In genomic region chr2:91939303-91939935, GRCm38 (mm10) we compare ENCODE assay signal across 30 mouse cellular contexts. TPM values are rescaled to one million over a fixed set of nuclear protein-coding genes. Genes with fewer than 3 reads are reported as not detected.
A peak's percentile ranks its signal among the peaks of the same experiment; 100 is the strongest.
DNase-seq lines count a peak whose midpoint lies in the region; ATAC-seq and TF ChIP-seq lines count a peak whose summit lies in the region.
"Had no signal": no experiment of that assay in that cellular context is flagged by ENCODE, and none has a peak within 500 bp of the region (broad histone marks: within the 10 kb centered on the region; RNA-seq: fewer than 3 reads in every experiment).

No protein-coding gene starts in this region.

- H3K4me1 ChIP-seq in cerebellum, adult 2 months (ENCODE audit: control insufficient read depth, insufficient read depth, low read length): peaks cover 62% of the 10 kb centered on the region
- 0 out of 2 replicates have a peak, but pooled peaks cover 2% of the 10 kb centered on the region for H3K4me1 ChIP-seq in kidney, embryonic 14.5 days (ENCODE audit: control insufficient read depth, insufficient read depth, low read length)
- H3K4me1 ChIP-seq in small intestine, adult 2 months (ENCODE audit: control insufficient read depth, insufficient read depth, insufficient read length, low read length): peaks cover 10% of the 10 kb centered on the region; the same call in 1 of the 2 replicates
- H3K4me1 ChIP-seq: hindbrain, embryonic 15.5 days had no signal

- no peaks in the 10 kb centered on the region for H3K9me3 ChIP-seq in kidney, embryonic 14.5 days (ENCODE audit: control insufficient read depth, low read length)
- H3K9me3 ChIP-seq: forebrain, embryonic 12.5 days; heart, embryonic 10.5 days; hindbrain, embryonic 15.5 days; limb, embryonic 12.5 days; liver, embryonic 13.5 days; midbrain, embryonic 12.5 days had no signal

- no peak overlapping the region for H3K9ac ChIP-seq in kidney, embryonic 14.5 days (ENCODE audit: low read depth, low read length)
- H3K9ac ChIP-seq: forebrain, embryonic 12.5 days; hindbrain, embryonic 15.5 days; limb, embryonic 12.5 days; liver, embryonic 13.5 days; midbrain, embryonic 12.5 days had no signal

- H3K4me2 ChIP-seq in kidney, embryonic 14.5 days (replicated peaks; ENCODE audit: low read depth, low read length): no peak overlapping the region
- H3K4me2 ChIP-seq: forebrain, embryonic 12.5 days; hindbrain, embryonic 15.5 days; limb, embryonic 12.5 days; liver, embryonic 13.5 days; midbrain, embryonic 12.5 days had no signal

- ATAC-seq in kidney, embryonic 14.5 days (ENCODE audit: low FRiP score, low TSS enrichment): no peak
- ATAC-seq: activated CD4-positive, CD25-positive, alpha-beta regulatory T cell, adult 4 months had no signal

- intact Hi-C loops in left cerebral cortex, adult 2 months (cut with DNase I): no loop called here
- intact Hi-C loops in left cerebral cortex, postnatal 14 days (cut with DNase I): no loop called here

- no peak overlapping the region for H3K4me3 ChIP-seq in cerebellum, adult 2 months (replicated peaks; ENCODE audit: insufficient read depth, low read depth, low read length)
- H3K4me3 ChIP-seq in kidney, embryonic 14.5 days (ENCODE audit: low read length): no peak overlapping the region
- no peak overlapping the region for H3K4me3 ChIP-seq in left cerebral cortex, adult 2 months
- no peak overlapping the region for H3K4me3 ChIP-seq in small intestine, adult 2 months (ENCODE audit: low read depth, low read length)
- H3K4me3 ChIP-seq: forebrain, embryonic 12.5 days; gastrocnemius, adult 2 months; heart, embryonic 10.5 days; hindbrain, embryonic 15.5 days; limb, embryonic 12.5 days; liver, embryonic 13.5 days; midbrain, embryonic 12.5 days had no signal

- DNase-seq in cerebellum, adult 11-12 months: peak; percentile 38
- DNase-seq in cerebellum, adult 2 months: no peak
- peak; percentile 83 for DNase-seq in kidney, adult 11 months
- no peak for DNase-seq in left cerebral cortex, adult 2 months (ENCODE audit: extremely low spot score in 1 of 2, low spot score in 2 of 2)
- no peak for DNase-seq in left cerebral cortex, postnatal 14 days (ENCODE audit: low spot score in 2 of 2)
- DNase-seq: adrenal gland, adult 8-10 months; cerebellum, adult 9-10 months; gastrocnemius, adult 2 months; liver, embryonic 13.5 days; lung, adult 2 months; lung, postnatal 14 days; right cerebral cortex, postnatal 25 days; thymus, postnatal 25 days had no signal

- no peak for TF ChIP-seq CTCF in cerebellum, adult 2 months (IDR thresholded peaks at IDR 0.05; ENCODE audit: borderline replicate concordance, insufficient read depth, low read depth, low read length)
- TF ChIP-seq CTCF in left cerebral cortex, adult 2 months (IDR thresholded peaks at IDR 0.05): no peak
- no peak for TF ChIP-seq CTCF in small intestine, adult 2 months (IDR thresholded peaks at IDR 0.05; ENCODE audit: extremely low read depth, insufficient read length, insufficient replicate concordance, low read depth, low read length)

- TF ChIP-seq POLR2A in cerebellum, adult 2 months (IDR thresholded peaks at IDR 0.05; ENCODE audit: borderline replicate concordance, insufficient read depth, low read length): no peak
- TF ChIP-seq POLR2A in small intestine, adult 2 months (IDR thresholded peaks at IDR 0.05; ENCODE audit: low read depth, low read length): no peak

- 60% methylated on average over 15 of the region's 15 CpGs for WGBS in cerebellum, adult 2 months
- WGBS in kidney, embryonic 14.5 days: 81% methylated on average over 15 of the region's 15 CpGs
- WGBS in small intestine, adult 2 months: 72% methylated on average over 15 of the region's 15 CpGs

- peaks cover 65% of the 10 kb centered on the region for H3K36me3 ChIP-seq in kidney, embryonic 14.5 days (ENCODE audit: control insufficient read depth, insufficient read depth, low read length)
- H3K36me3 ChIP-seq in small intestine, adult 2 months (ENCODE audit: control insufficient read depth, insufficient read depth, low read length): peaks cover 78% of the 10 kb centered on the region

- no peaks in the 10 kb centered on the region for H3K27me3 ChIP-seq in cerebellum, adult 2 months (ENCODE audit: control insufficient read depth, insufficient read depth, low read length)
- no peaks in the 10 kb centered on the region for H3K27me3 ChIP-seq in kidney, embryonic 14.5 days (ENCODE audit: control insufficient read depth, insufficient read depth, low read length)
- H3K27me3 ChIP-seq in small intestine, adult 2 months (ENCODE audit: control insufficient read depth, insufficient read depth, low read length): no peaks in the 10 kb centered on the region
- H3K27me3 ChIP-seq: forebrain, embryonic 12.5 days; hindbrain, embryonic 15.5 days; limb, embryonic 12.5 days; liver, embryonic 13.5 days; midbrain, embryonic 12.5 days had no signal

- no peak overlapping the region for H3K27ac ChIP-seq in cerebellum, adult 2 months (ENCODE audit: insufficient read depth, low read length)
- H3K27ac ChIP-seq in kidney, embryonic 14.5 days (ENCODE audit: low read depth, low read length): no peak overlapping the region
- peak overlapping the region; percentile 71 for H3K27ac ChIP-seq in left cerebral cortex, adult 2 months
- peak overlapping the region; percentile 72 for H3K27ac ChIP-seq in small intestine, adult 2 months (ENCODE audit: insufficient read depth, low read depth, low read length)
- H3K27ac ChIP-seq: forebrain, embryonic 12.5 days; gastrocnemius, adult 2 months; heart, embryonic 10.5 days; hindbrain, embryonic 15.5 days; limb, embryonic 12.5 days; liver, embryonic 13.5 days; midbrain, embryonic 12.5 days had no signal

RNA-seq across cellular contexts. Expression of gene Gm9821, which starts 6.1 kb away (rescaled TPM):
- not detected in 2 replicates for polyA plus RNA-seq in cerebellum, adult 2 months (2012; rRNA removed)
- polyA plus RNA-seq in kidney, embryonic 14.5 days (2014; fragmentation: Nextera tagmentation; extraction: Ambion mirVana): 0.31 and 0.49 TPM in 2 replicates
- total RNA-seq in left cerebral cortex, adult 2 months (2021): not detected
- total RNA-seq in left cerebral cortex, postnatal 14 days (2021): not detected
- polyA plus RNA-seq in small intestine, adult 2 months (2012; rRNA removed): not detected in 2 replicates
- total RNA-seq: adrenal gland, adult 8-10 months; gastrocnemius, adult 2 months; layer of hippocampus, adult 18-20 months; layer of hippocampus, postnatal 14 days had no signal
- polyA plus RNA-seq: embryonic facial prominence, embryonic 11.5 days; lung, adult 2 months had no signal

RNA-seq across cellular contexts. Expression of gene Mdk, which starts 7.3 kb away (rescaled TPM):
- 77.8 and 78.9 TPM in 2 replicates for polyA plus RNA-seq in cerebellum, adult 2 months (2012; rRNA removed)
- polyA plus RNA-seq in kidney, embryonic 14.5 days (2014; fragmentation: Nextera tagmentation; extraction: Ambion mirVana): 1,361 and 1,922 TPM in 2 replicates
- 10 to 100 TPM; 16.5 to 21.5 TPM for total RNA-seq in left cerebral cortex, adult 2 months (2021)
- total RNA-seq in left cerebral cortex, postnatal 14 days (2021): 10 to 100 TPM; 24.9 to 26.3 TPM
- 2.4 and 5.9 TPM in 2 replicates for polyA plus RNA-seq in small intestine, adult 2 months (2012; rRNA removed)
- total RNA-seq: hematopoietic stem cell, adult 5-6 weeks; monocyte, adult 5-6 weeks had no signal

RNA-seq across cellular contexts. Expression of gene Chrm4, which starts 12.4 kb away (rescaled TPM):
- polyA plus RNA-seq in cerebellum, adult 2 months (2012; rRNA removed): 2.0 TPM in 2 replicates
- not detected in 2 replicates for polyA plus RNA-seq in kidney, embryonic 14.5 days (2014; fragmentation: Nextera tagmentation; extraction: Ambion mirVana)
- 10 to 100 TPM; 47.9 to 59.9 TPM for total RNA-seq in left cerebral cortex, adult 2 months (2021)
- total RNA-seq in left cerebral cortex, postnatal 14 days (2021): 10 to 100 TPM; 37.3 to 42.0 TPM
- polyA plus RNA-seq in small intestine, adult 2 months (2012; rRNA removed): 2.2 and 2.9 TPM in 2 replicates
- total RNA-seq: gastrocnemius, adult 2 months; hematopoietic stem cell, adult 5-6 weeks; monocyte, adult 5-6 weeks; neutrophil, adult 5-6 weeks had no signal
- polyA plus RNA-seq: heart, embryonic 16.5 days; intestine, embryonic 14.5 days; stomach, embryonic 14.5 days had no signal

RNA-seq across cellular contexts. Expression of gene Dgkz, which starts 36.2 kb away (rescaled TPM):
- 716 and 832 TPM in 2 replicates for polyA plus RNA-seq in cerebellum, adult 2 months (2012; rRNA removed)
- 35.6 and 57.5 TPM in 2 replicates for polyA plus RNA-seq in kidney, embryonic 14.5 days (2014; fragmentation: Nextera tagmentation; extraction: Ambion mirVana)
- total RNA-seq in left cerebral cortex, adult 2 months (2021): 100 to 1,000 TPM; 553 to 561 TPM
- 100 to 1,000 TPM; 342 to 377 TPM for total RNA-seq in left cerebral cortex, postnatal 14 days (2021)
- polyA plus RNA-seq in small intestine, adult 2 months (2012; rRNA removed): 165 and 295 TPM in 2 replicates

Comparison
In these comparisons a context has a peak if more than half of its experiments do, and no peak if none do; other contexts are left out.
1. DNase-seq: peak in cerebellum, adult 11-12 months (single experiment) and kidney, adult 11 months (single experiment); none in cerebellum, adult 2 months (0 of 2), left cerebral cortex, adult 2 months (0 of 2) and left cerebral cortex, postnatal 14 days (0 of 2).
2. H3K27ac ChIP-seq: peak in left cerebral cortex, adult 2 months (single experiment) and small intestine, adult 2 months (single experiment); none in cerebellum, adult 2 months (single experiment) and kidney, embryonic 14.5 days (single experiment).
3. RNA of gene Mdk, which starts 7.3 kb away (polyA plus RNA-seq): 1,361 to 1,922 TPM in kidney, embryonic 14.5 days; 77.8 to 78.9 TPM in cerebellum, adult 2 months and 2.4 to 5.9 TPM in small intestine, adult 2 months; every median in the first group is over 10 times any median in the second.